Mouse (Mus musculus): ENCODE data around the gene Sned1. TPM values are rescaled to one million over a fixed set of nuclear protein-coding genes. Genes with fewer than 3 reads are reported as not detected.
"Not testable (repeated sequence)": the region's sequence is repeated elsewhere in the genome, so short reads cannot be mapped to it uniquely, and the experiment has no call there.

The Sned1 gene
- polyA plus RNA-seq, 1 experiment from 2014 or later, result 4.0 TPM

GRCm38 (mm10) chr1:93275561-93275960 lies 39.9 kb downstream of the Sned1 start:
- H3K9me3 ChIP-seq (ENCODE audit: control insufficient read depth, low read length), result no peaks in the 10 kb centered on the region
- no peaks in the 10 kb centered on the region for H3K27me3 ChIP-seq (ENCODE audit: control insufficient read depth, insufficient read depth, low read length)
- H3K4me3 ChIP-seq (ENCODE audit: low read depth, low read length), result no peak overlapping the region
- H3K9ac ChIP-seq (ENCODE audit: low read depth, low read length), result no peak overlapping the region
- no peak overlapping the region for H3K4me2 ChIP-seq (replicated peaks; ENCODE audit: low read depth, low read length)
- H3K27ac ChIP-seq (ENCODE audit: low read depth, low read length), result no peak overlapping the region
- WGBS, result 76% methylated on average over 6 of the region's 6 CpGs
- no peaks in the 10 kb centered on the region for H3K36me3 ChIP-seq (ENCODE audit: control insufficient read depth, insufficient read depth, low read length)
- H3K4me1 ChIP-seq (replicated peaks; ENCODE audit: control insufficient read depth, insufficient read depth, low read length), result no peaks in the 10 kb centered on the region
- DNase-seq (ENCODE audit: low spot score) (no peak), ATAC-seq (ENCODE audit: low FRiP score) (no peak)

- Histone ChIP-seq H3K27me3 (ENCODE audit: control insufficient read depth, insufficient read depth, low read length) (no peaks in the 10 kb centered on the region), H3K4me1 (replicated peaks; ENCODE audit: control insufficient read depth, insufficient read depth, low read length) (no peaks in the 10 kb centered on the region), H3K27ac (ENCODE audit: low read depth, low read length) (no peak overlapping the region), H3K9me3 (ENCODE audit: control insufficient read depth, low read length) (no peaks in the 10 kb centered on the region), H3K9ac (ENCODE audit: low read depth, low read length) (no peak overlapping the region), H3K4me3 (ENCODE audit: low read depth, low read length) (no peak overlapping the region), H3K4me2 (replicated peaks; ENCODE audit: low read depth, low read length) (no peak overlapping the region), H3K36me3 (ENCODE audit: control insufficient read depth, insufficient read depth, low read length) (no peaks in the 10 kb centered on the region)
- no peak for ATAC-seq (ENCODE audit: low FRiP score)
- WGBS, result 82% methylated on average over 7 of the region's 7 CpGs
- DNase-seq (ENCODE audit: low spot score), result no peak
Observed at GRCm38 (mm10) chr1:93277041-93277440, 41.4 kb downstream of the Sned1 start.

DNA sequence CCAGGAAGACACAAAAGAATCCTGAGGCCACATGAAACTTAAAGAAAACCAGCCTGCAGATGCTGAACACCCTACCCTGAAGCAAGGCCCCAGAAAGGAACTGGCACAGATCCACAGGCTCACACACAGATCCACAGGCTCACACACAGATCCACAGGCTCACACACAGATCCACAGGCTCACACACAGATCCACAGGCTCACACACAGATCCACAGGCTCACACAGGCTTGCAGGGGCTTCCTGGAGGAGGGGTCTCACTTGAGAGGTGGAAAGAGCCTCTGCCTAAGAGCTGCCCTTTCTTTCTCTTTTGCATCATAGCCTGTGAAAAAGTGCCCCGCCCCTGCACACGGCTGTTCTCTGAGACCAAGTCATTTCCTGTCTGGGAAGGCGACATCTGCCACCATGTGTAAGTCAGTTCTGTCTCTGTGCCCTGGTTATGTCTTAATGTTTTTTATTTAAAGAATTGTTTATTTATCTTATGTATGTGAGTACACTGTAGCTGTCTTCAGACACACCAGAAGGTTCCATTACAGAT lies 54.1 kb downstream of the Sned1 start:
- Histone ChIP-seq H3K4me1 (replicated peaks; ENCODE audit: control insufficient read depth, insufficient read depth, low read length) (no peaks in the 10 kb centered on the region), H3K36me3 (ENCODE audit: control insufficient read depth, insufficient read depth, low read length) (no peaks in the 10 kb centered on the region), H3K9me3 (ENCODE audit: control insufficient read depth, low read length) (no peaks in the 10 kb centered on the region), H3K4me3 (ENCODE audit: low read depth, low read length) (no peak overlapping the region), H3K9ac (ENCODE audit: low read depth, low read length) (no peak overlapping the region), H3K4me2 (replicated peaks; ENCODE audit: low read depth, low read length) (no peak overlapping the region), H3K27me3 (ENCODE audit: control insufficient read depth, insufficient read depth, low read length) (no peaks in the 10 kb centered on the region), H3K27ac (ENCODE audit: low read depth, low read length) (no peak overlapping the region)
- no peak for ATAC-seq (ENCODE audit: low FRiP score)
- no peak for DNase-seq (ENCODE audit: low spot score)
- 73% methylated on average over 3 of the region's 3 CpGs for WGBS

DNA sequence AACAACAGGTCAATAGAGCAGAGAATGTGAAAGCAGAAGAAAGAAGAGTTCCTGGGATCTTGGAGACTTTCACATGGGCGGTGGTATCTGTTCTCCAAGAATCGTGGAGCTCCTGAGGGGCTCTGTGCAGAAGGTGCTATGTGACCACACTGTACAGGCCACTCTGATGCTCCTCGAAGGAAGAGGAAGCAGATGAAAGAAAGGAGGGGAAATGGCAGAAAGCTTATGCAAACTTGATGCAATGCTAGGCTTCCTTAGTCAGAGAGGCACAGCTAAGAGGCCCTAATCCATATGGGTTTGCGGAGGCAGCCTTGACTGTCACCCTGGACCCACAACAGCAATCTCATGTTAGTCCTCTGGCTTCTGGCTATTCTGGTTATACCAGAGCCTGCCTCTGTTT lies 55.3 kb downstream of the Sned1 start:
- no peaks in the 10 kb centered on the region for H3K4me1 ChIP-seq (replicated peaks; ENCODE audit: control insufficient read depth, insufficient read depth, low read length)
- no peak overlapping the region for H3K27ac ChIP-seq (ENCODE audit: low read depth, low read length)
- no peak overlapping the region for H3K4me2 ChIP-seq (replicated peaks; ENCODE audit: low read depth, low read length)
- no peaks in the 10 kb centered on the region for H3K27me3 ChIP-seq (ENCODE audit: control insufficient read depth, insufficient read depth, low read length)
- ATAC-seq (ENCODE audit: low FRiP score) (no peak), DNase-seq (ENCODE audit: low spot score) (no peak)
- WGBS, result 93% methylated on average over 4 of the region's 4 CpGs
- no peak overlapping the region for H3K4me3 ChIP-seq (ENCODE audit: low read depth, low read length)
- H3K9ac ChIP-seq (ENCODE audit: low read depth, low read length), result no peak overlapping the region
- no peaks in the 10 kb centered on the region for H3K36me3 ChIP-seq (ENCODE audit: control insufficient read depth, insufficient read depth, low read length)
- H3K9me3 ChIP-seq (ENCODE audit: control insufficient read depth, low read length), result no peaks in the 10 kb centered on the region

DNA sequence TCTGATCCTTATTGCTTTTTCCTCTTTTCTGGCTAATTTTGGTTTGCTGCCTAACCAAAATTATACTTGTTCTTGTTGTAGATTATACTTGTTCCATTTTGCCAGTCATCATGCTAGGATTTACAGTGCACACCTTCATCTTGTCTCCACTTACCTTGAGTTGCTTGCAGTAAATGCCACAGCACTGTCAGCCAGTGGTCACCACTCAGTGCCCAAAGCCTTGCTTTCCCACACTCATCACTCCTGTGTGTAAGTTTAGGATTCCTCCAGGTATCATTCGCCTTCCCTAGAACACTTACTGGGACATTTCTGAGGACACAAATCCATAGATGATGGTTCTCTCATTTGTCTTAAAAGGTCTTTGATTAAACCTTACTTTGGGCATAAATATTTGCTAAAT lies 56.0 kb downstream of the Sned1 start:
- Histone ChIP-seq H3K9me3 (ENCODE audit: control insufficient read depth, low read length) (no peaks in the 10 kb centered on the region), H3K9ac (ENCODE audit: low read depth, low read length) (no peak overlapping the region), H3K4me3 (ENCODE audit: low read depth, low read length) (no peak overlapping the region), H3K36me3 (ENCODE audit: control insufficient read depth, insufficient read depth, low read length) (no peaks in the 10 kb centered on the region), H3K27ac (ENCODE audit: low read depth, low read length) (no peak overlapping the region), H3K4me2 (replicated peaks; ENCODE audit: low read depth, low read length) (no peak overlapping the region), H3K4me1 (replicated peaks; ENCODE audit: control insufficient read depth, insufficient read depth, low read length) (no peaks in the 10 kb centered on the region), H3K27me3 (ENCODE audit: control insufficient read depth, insufficient read depth, low read length) (no peaks in the 10 kb centered on the region)
- 94% methylated on average over 1 of the region's 1 CpGs for WGBS
- ATAC-seq (ENCODE audit: low FRiP score) (no peak), DNase-seq (ENCODE audit: low spot score) (no peak)

DNA sequence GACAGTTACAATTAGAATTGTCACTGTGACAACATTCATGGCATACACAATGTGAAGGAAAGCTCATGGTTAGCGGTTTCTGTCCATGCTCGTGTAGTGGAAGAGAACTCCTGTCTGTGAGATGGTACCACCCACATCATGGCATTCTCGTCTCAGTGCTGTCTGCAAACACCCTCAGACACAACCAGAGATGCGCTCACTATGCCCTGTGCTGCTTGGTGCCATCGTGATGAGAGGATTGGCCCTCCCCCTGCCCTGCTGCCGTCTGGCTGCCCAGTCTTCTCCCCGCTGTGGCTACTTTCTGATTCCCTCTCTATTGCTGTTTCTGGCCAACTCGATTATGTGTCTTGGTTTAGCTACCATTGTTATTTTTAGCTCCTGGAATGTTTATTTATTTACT lies 56.4 kb downstream of the Sned1 start:
- H3K4me1 ChIP-seq (replicated peaks; ENCODE audit: control insufficient read depth, insufficient read depth, low read length), result no peaks in the 10 kb centered on the region
- H3K9me3 ChIP-seq (ENCODE audit: control insufficient read depth, low read length), result no peaks in the 10 kb centered on the region
- no peaks in the 10 kb centered on the region for H3K36me3 ChIP-seq (ENCODE audit: control insufficient read depth, insufficient read depth, low read length)
- no peak for ATAC-seq (ENCODE audit: low FRiP score)
- H3K9ac ChIP-seq (ENCODE audit: low read depth, low read length), result no peak overlapping the region
- no peak overlapping the region for H3K4me3 ChIP-seq (ENCODE audit: low read depth, low read length)
- no peak overlapping the region for H3K27ac ChIP-seq (ENCODE audit: low read depth, low read length)
- no peak for DNase-seq (ENCODE audit: low spot score)
- 80% methylated on average over 8 of the region's 8 CpGs for WGBS
- no peak overlapping the region for H3K4me2 ChIP-seq (replicated peaks; ENCODE audit: low read depth, low read length)
- no peaks in the 10 kb centered on the region for H3K27me3 ChIP-seq (ENCODE audit: control insufficient read depth, insufficient read depth, low read length)

- not testable (repeated sequence) for H3K4me3 ChIP-seq (ENCODE audit: low read depth, low read length); H3K9ac ChIP-seq (ENCODE audit: low read depth, low read length); DNase-seq (ENCODE audit: low spot score); H3K27me3 ChIP-seq (ENCODE audit: control insufficient read depth, insufficient read depth, low read length); ATAC-seq (ENCODE audit: low FRiP score); H3K9me3 ChIP-seq (ENCODE audit: control insufficient read depth, low read length); H3K27ac ChIP-seq (ENCODE audit: low read depth, low read length); H3K4me2 ChIP-seq (replicated peaks; ENCODE audit: low read depth, low read length); H3K4me1 ChIP-seq (replicated peaks; ENCODE audit: control insufficient read depth, insufficient read depth, low read length); H3K36me3 ChIP-seq (ENCODE audit: control insufficient read depth, insufficient read depth, low read length)
- 84% methylated on average over 3 of the region's 3 CpGs for WGBS
Observed at GRCm38 (mm10) chr1:93294491-93294890, 58.9 kb downstream of the Sned1 start.

- no peak overlapping the region for H3K27ac ChIP-seq (ENCODE audit: low read depth, low read length)
- WGBS, result 84% methylated on average over 4 of the region's 4 CpGs
- H3K9me3 ChIP-seq (ENCODE audit: control insufficient read depth, low read length), result no peaks in the 10 kb centered on the region
- no peaks in the 10 kb centered on the region for H3K4me1 ChIP-seq (replicated peaks; ENCODE audit: control insufficient read depth, insufficient read depth, low read length)
- H3K27me3 ChIP-seq (ENCODE audit: control insufficient read depth, insufficient read depth, low read length), result no peaks in the 10 kb centered on the region
- no peak overlapping the region for H3K9ac ChIP-seq (ENCODE audit: low read depth, low read length)
- H3K4me3 ChIP-seq (ENCODE audit: low read depth, low read length), result no peak overlapping the region
- ATAC-seq (ENCODE audit: low FRiP score) (no peak), DNase-seq (ENCODE audit: low spot score) (no peak)
- 0 out of 2 replicates have a peak, but pooled peaks cover 4% of the 10 kb centered on the region for H3K36me3 ChIP-seq (ENCODE audit: control insufficient read depth, insufficient read depth, low read length)
- no peak overlapping the region for H3K4me2 ChIP-seq (replicated peaks; ENCODE audit: low read depth, low read length)
Observed at GRCm38 (mm10) chr1:93299791-93300190, 64.2 kb downstream of the Sned1 start.

GRCm38 (mm10) chr1:93300578-93300977 lies 64.9 kb downstream of the Sned1 start:
- no peaks in the 10 kb centered on the region for H3K9me3 ChIP-seq (ENCODE audit: control insufficient read depth, low read length)
- H3K27me3 ChIP-seq (ENCODE audit: control insufficient read depth, insufficient read depth, low read length), result no peaks in the 10 kb centered on the region
- 0 out of 2 replicates have a peak, but pooled peaks cover 4% of the 10 kb centered on the region for H3K36me3 ChIP-seq (ENCODE audit: control insufficient read depth, insufficient read depth, low read length)
- no peak overlapping the region for H3K9ac ChIP-seq (ENCODE audit: low read depth, low read length)
- H3K27ac ChIP-seq (ENCODE audit: low read depth, low read length), result no peak overlapping the region
- WGBS, result 97% methylated on average over 3 of the region's 3 CpGs
- DNase-seq (ENCODE audit: low spot score), result no peak
- no peaks in the 10 kb centered on the region for H3K4me1 ChIP-seq (replicated peaks; ENCODE audit: control insufficient read depth, insufficient read depth, low read length)
- H3K4me2 ChIP-seq (replicated peaks; ENCODE audit: low read depth, low read length), result no peak overlapping the region
- H3K4me3 ChIP-seq (ENCODE audit: low read depth, low read length), result no peak overlapping the region
- no peak for ATAC-seq (ENCODE audit: low FRiP score)
